Mouse (Mus musculus) embryonic fibroblast, embryonic 13.5 days (primary cell): ENCODE results near the gene Kiss1r.

Experiments
- CTCF ChIP-seq: IDR thresholded peaks from 2 replicates; pipeline ENCODE4 v1.5.1; 2011; ENCODE audit warnings: mild to moderate bottlenecking, control low read depth, low read length, moderate library complexity, borderline replicate concordance; ENCODE audit not compliant: insufficient read depth
- POLR2A ChIP-seq: IDR thresholded peaks from 2 replicates; pipeline ENCODE4 v1.6.1; 2011; ENCODE audit warnings: low read depth, mild to moderate bottlenecking, control low read depth, low read length, moderate library complexity

DNA sequence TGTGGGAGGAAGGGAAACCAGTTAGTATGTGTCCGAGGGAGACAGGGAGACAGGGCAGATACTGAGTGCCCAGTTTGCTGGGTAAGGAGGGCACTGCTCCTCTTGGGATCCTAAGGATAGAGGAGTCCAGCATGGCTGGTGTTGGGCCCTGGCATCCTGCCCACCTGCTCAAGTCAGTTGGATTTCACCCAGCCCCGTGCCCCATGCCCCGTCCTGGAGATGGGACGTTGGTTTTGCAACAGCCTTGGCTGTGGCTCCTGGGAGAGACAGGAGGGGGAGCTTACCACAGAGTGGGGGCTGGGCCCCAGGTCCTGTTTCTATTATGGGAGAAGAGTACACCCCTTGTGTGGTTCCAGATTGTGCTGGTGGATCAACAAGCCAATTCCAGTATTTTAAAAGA, 32.3 kb upstream of the Kiss1r start:
- no peak for TF ChIP-seq CTCF
- TF ChIP-seq POLR2A = no peak
